In the genomic region with DNA sequence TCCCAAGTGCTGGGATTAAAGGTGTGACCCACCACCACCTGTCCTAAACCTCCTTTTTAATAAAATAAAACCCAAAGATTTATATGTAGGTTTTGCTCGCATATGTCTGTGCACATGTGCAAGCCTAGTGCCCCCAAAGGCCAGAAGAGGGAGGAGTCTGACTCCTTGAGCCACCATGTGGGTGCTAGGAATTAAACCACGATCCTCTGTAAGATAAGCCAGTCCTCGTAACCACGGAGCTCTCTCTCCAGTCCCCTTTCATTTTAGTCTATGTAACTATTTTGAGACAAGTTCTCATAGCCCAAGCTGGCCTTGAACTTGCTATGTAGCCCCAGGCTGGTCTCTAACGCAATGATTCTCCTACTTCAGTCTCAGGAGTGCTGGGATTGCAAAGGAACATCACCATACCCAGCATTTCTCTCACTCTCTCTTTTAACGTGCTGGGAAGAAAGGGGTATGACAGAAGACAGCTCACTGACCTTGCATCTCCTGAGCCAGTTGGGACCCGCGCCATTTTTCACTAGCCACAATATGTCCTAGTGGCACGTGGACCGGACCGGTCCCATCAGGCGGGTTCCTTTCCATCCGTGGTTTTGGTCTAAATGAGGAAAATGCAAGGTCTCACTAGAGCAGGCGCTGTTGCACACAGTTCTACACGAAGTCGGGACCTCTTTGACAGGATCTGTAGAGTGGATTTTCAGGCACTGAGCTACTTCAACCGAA, we compare ENCODE assay signal across 8 mouse cellular contexts. TPM values are rescaled to one million over a fixed set of nuclear protein-coding genes. Genes with fewer than 3 reads are reported as not detected.
DNase-seq lines count a peak whose midpoint lies in the region; ATAC-seq and TF ChIP-seq lines count a peak whose summit lies in the region.

No protein-coding gene starts in this region.

- WGBS in midbrain, embryonic 13.5 days: 11% methylated on average over 17 of the region's 17 CpGs

- TF ChIP-seq CTCF in embryonic fibroblast, embryonic 13.5 days (IDR thresholded peaks at IDR 0.05; ENCODE audit: borderline replicate concordance, insufficient read depth, low read length): no peak

- H3K9me3 ChIP-seq in midbrain, embryonic 13.5 days: no peaks in the 10 kb centered on the region

- no peaks in the 10 kb centered on the region for H3K27me3 ChIP-seq in midbrain, embryonic 13.5 days

- peak overlapping the region; percentile 95 for H3K4me3 ChIP-seq in embryonic fibroblast, embryonic 13.5 days (ENCODE audit: insufficient read depth, low read length)
- peak overlapping the region; percentile 71 for H3K4me3 ChIP-seq in midbrain, embryonic 13.5 days (replicated peaks)

- H3K27ac ChIP-seq in embryonic fibroblast, embryonic 13.5 days (ENCODE audit: insufficient read depth, low read length): no peak overlapping the region
- no peak overlapping the region for H3K27ac ChIP-seq in midbrain, embryonic 13.5 days

- H3K9ac ChIP-seq in midbrain, embryonic 13.5 days (replicated peaks): peak overlapping the region; percentile 75

- peak; percentile 29 for DNase-seq in left cerebral cortex, postnatal 4 days
- no peak for DNase-seq in left cerebral cortex, adult 8-10 months (ENCODE audit: low spot score in 2 of 2)
- peak; percentile 31 for DNase-seq in induced T-regulatory cell, adult 2 months (ENCODE audit: low read depth)
- no peak for DNase-seq in frontal cortex, postnatal 36 days (ENCODE audit: low spot score in 2 of 2)
- DNase-seq in urinary bladder, postnatal 10 days (ENCODE audit: low spot score): no peak

- TF ChIP-seq POLR2A in embryonic fibroblast, embryonic 13.5 days (IDR thresholded peaks at IDR 0.05; ENCODE audit: low read depth, low read length): no peak

- peaks cover 48% of the 10 kb centered on the region for H3K36me3 ChIP-seq in midbrain, embryonic 13.5 days

- H3K4me2 ChIP-seq in midbrain, embryonic 13.5 days (replicated peaks): peak overlapping the region; percentile 83

- ATAC-seq in activated CD4-positive, CD25-positive, alpha-beta regulatory T cell, adult 4 months: peak; percentile 6
- ATAC-seq in midbrain, embryonic 13.5 days: peak; percentile 2; the same call in 1 of the 2 replicates

- intact Hi-C loops in left cerebral cortex, postnatal 4 days (cut with DNase I): no loop called here

- H3K4me1 ChIP-seq in embryonic fibroblast, embryonic 13.5 days (ENCODE audit: control insufficient read depth, insufficient read depth, low read length): peaks cover 9% of the 10 kb centered on the region; the same call in 1 of the 2 replicates
- peaks cover 23% of the 10 kb centered on the region for H3K4me1 ChIP-seq in midbrain, embryonic 13.5 days (replicated peaks)

RNA-seq across cellular contexts. Expression of a gene that starts 0.7 kb away (rescaled TPM):
- 10 to 100 TPM in 1 of 2 experiments, 1 to 10 TPM in 1; 9.7 to 11.0 TPM for total RNA-seq in left cerebral cortex, postnatal 4 days (2021)
- total RNA-seq in left cerebral cortex, adult 8-10 months (2022): 1 to 10 TPM; 4.9 to 7.6 (median 6.5) TPM
- polyA plus RNA-seq in activated CD4-positive, CD25-positive, alpha-beta regulatory T cell, adult 4 months (2017; shearing (Covaris generic)): 10 to 100 TPM; 28.4 to 33.7 TPM
- 6.8 and 6.9 TPM in 2 replicates for polyA plus RNA-seq in embryonic fibroblast, embryonic 13.5 days (2011; ENCODE audit: insufficient read length, low read depth, missing spikeins)
- polyA plus RNA-seq in midbrain, embryonic 13.5 days (2015; fragmentation: Nextera tagmentation; extraction: Ambion mirVana): 21.9 and 22.8 TPM in 2 replicates

RNA-seq across cellular contexts. Expression of a gene that starts 0.9 kb away (rescaled TPM):
- total RNA-seq in left cerebral cortex, postnatal 4 days (2021): 10 to 100 TPM; 25.4 to 29.5 TPM
- 10 to 100 TPM; 13.7 to 19.8 (median 19.0) TPM for total RNA-seq in left cerebral cortex, adult 8-10 months (2022)
- polyA plus RNA-seq in activated CD4-positive, CD25-positive, alpha-beta regulatory T cell, adult 4 months (2017; shearing (Covaris generic)): 10 to 100 TPM; 11.8 to 15.1 TPM
- polyA plus RNA-seq in embryonic fibroblast, embryonic 13.5 days (2011; ENCODE audit: insufficient read length, low read depth, missing spikeins): 19.4 and 22.9 TPM in 2 replicates
- 36.2 and 38.3 TPM in 2 replicates for polyA plus RNA-seq in midbrain, embryonic 13.5 days (2015; fragmentation: Nextera tagmentation; extraction: Ambion mirVana)

RNA-seq across cellular contexts. Expression of a gene that starts 52.7 kb away (rescaled TPM):
- not detected for total RNA-seq in left cerebral cortex, postnatal 4 days (2021)
- not detected for total RNA-seq in left cerebral cortex, adult 8-10 months (2022)
- polyA plus RNA-seq in activated CD4-positive, CD25-positive, alpha-beta regulatory T cell, adult 4 months (2017; shearing (Covaris generic)): not detected
- not detected in 2 replicates for polyA plus RNA-seq in embryonic fibroblast, embryonic 13.5 days (2011; ENCODE audit: insufficient read length, low read depth, missing spikeins)
- 0.40 TPM in 1 of 2 replicates, not detected in the other for polyA plus RNA-seq in midbrain, embryonic 13.5 days (2015; fragmentation: Nextera tagmentation; extraction: Ambion mirVana)

Comparison
In these comparisons a context has a peak if more than half of its experiments do, and no peak if none do; other contexts are left out.
1. DNase-seq: peak in left cerebral cortex, postnatal 4 days (single experiment) and induced T-regulatory cell, adult 2 months (single experiment); none in left cerebral cortex, adult 8-10 months (0 of 2), frontal cortex, postnatal 36 days (0 of 2) and urinary bladder, postnatal 10 days (single experiment).